Mouse (Mus musculus) CH12.LX (cell line): Measurements from ENCODE around the gene Olfr195. TPM values are rescaled to one million over a fixed set of nuclear protein-coding genes. Genes with fewer than 3 reads are reported as not detected.

ENCODE experiments used
- DNase-seq: peaks from one replicate; pipeline ENCODE4 v3.0.0-alpha.2; 2013; ENCODE audit errors: extremely low read depth
- H3K27ac ChIP-seq: 2 replicates; pipeline ENCODE4 v1.5.1; 2012; ENCODE audit warnings: low read depth, mild to moderate bottlenecking, control low read depth, moderate library complexity; ENCODE audit not compliant: insufficient read depth
- H3K27me3 ChIP-seq: replicated peaks from 2 replicates; pipeline ENCODE3; 2012; ENCODE audit warnings: inconsistent platforms
- H3K36me3 ChIP-seq, 2 experiments: replicated peaks in 1 of 2; 2 replicates each; pipeline versions ENCODE3 to v1.6.1; 2012; ENCODE audit warnings: inconsistent platforms in 1 of 2, low read length in 1 of 2, mild to moderate bottlenecking in 1 of 2, mixed read lengths in 1 of 2, moderate library complexity in 1 of 2; ENCODE audit not compliant: control insufficient read depth in 1 of 2, insufficient read depth in 1 of 2
- H3K4me1 ChIP-seq, 2 experiments: 2 replicates each; pipeline ENCODE4 v1.6.1; 2012; ENCODE audit warnings: inconsistent platforms in 1 of 2, moderate library complexity in 1 of 2; ENCODE audit not compliant: insufficient read depth in 2 of 2, control insufficient read depth in 1 of 2
- H3K4me2 ChIP-seq: 2 replicates; pipeline ENCODE4 v1.6.1; 2012; ENCODE audit warnings: low read depth, mild to moderate bottlenecking, control low read depth; ENCODE audit not compliant: poor library complexity, insufficient read depth, severe bottlenecking
- H3K4me3 ChIP-seq, 3 experiments: fragments of 150-350 bp in 1 of 3; sonication (generic) in 1 of 3; replicated peaks in 1 of 3; 2 replicates each; pipeline versions ENCODE3 to v1.5.1; 2011 to 2012; ENCODE audit warnings: low read depth in 2 of 3, low read length in 2 of 3, mild to moderate bottlenecking in 2 of 3, moderate library complexity in 2 of 3, control low read depth in 1 of 3, improper control_type of control experiment in 1 of 3, inconsistent platforms in 1 of 3, mixed read lengths in 1 of 3; ENCODE audit not compliant: poor library complexity in 1 of 3
- H3K79me2 ChIP-seq: replicated peaks from 2 replicates; pipeline ENCODE4 v1.6.1; 2012; ENCODE audit warnings: mild to moderate bottlenecking, moderate library complexity; ENCODE audit not compliant: control insufficient read depth, poor library complexity, insufficient read depth, severe bottlenecking; ENCODE audit errors: extremely low read depth
- H3K9ac ChIP-seq: 2 replicates; pipeline ENCODE4 v1.6.1; 2012; ENCODE audit warnings: low read depth, mild to moderate bottlenecking, control low read depth, moderate library complexity; ENCODE audit not compliant: insufficient read depth
- H3K9me3 ChIP-seq: replicated peaks from 2 replicates; pipeline ENCODE3; 2012; ENCODE audit warnings: low read length, inconsistent platforms, mixed read lengths
- CHD1 ChIP-seq: IDR thresholded peaks from 2 replicates; pipeline ENCODE4 v1.6.1; 2012; ENCODE audit warnings: low read depth, low read length, improper control_type of control experiment, inconsistent platforms
- EP300 ChIP-seq: IDR thresholded peaks from 2 replicates; pipeline ENCODE4 v1.6.1; 2011; ENCODE audit warnings: low read length, improper control_type of control experiment
- GABPA ChIP-seq: IDR thresholded peaks from 2 replicates; pipeline ENCODE4 v1.6.1; 2012; ENCODE audit warnings: low read depth, low read length, improper control_type of control experiment, inconsistent platforms; ENCODE audit not compliant: insufficient replicate concordance
- IRF4 ChIP-seq: IDR thresholded peaks from 2 replicates; pipeline ENCODE4 v1.6.1; 2014; ENCODE audit warnings: low read depth, mild to moderate bottlenecking, inconsistent platforms, low read length, improper control_type of control experiment
- JUN ChIP-seq: IDR thresholded peaks from 2 replicates; pipeline ENCODE4 v1.6.1; 2011; ENCODE audit warnings: low read depth, mild to moderate bottlenecking, low read length, improper control_type of control experiment, moderate library complexity; ENCODE audit not compliant: insufficient read depth
- MAX ChIP-seq: IDR thresholded peaks from 2 replicates; pipeline ENCODE4 v1.6.1; 2011; ENCODE audit warnings: low read length, improper control_type of control experiment
- MAZ ChIP-seq: IDR thresholded peaks from 2 replicates; pipeline ENCODE4 v1.6.1; 2012; ENCODE audit warnings: low read depth, mild to moderate bottlenecking, inconsistent platforms, low read length, improper control_type of control experiment, moderate library complexity
- MXI1 ChIP-seq: IDR thresholded peaks from 2 replicates; pipeline ENCODE4 v1.6.1; 2011; ENCODE audit warnings: mild to moderate bottlenecking, low read depth, low read length, improper control_type of control experiment
- NRF1 ChIP-seq: IDR thresholded peaks from 2 replicates; pipeline ENCODE4 v1.6.1; 2014; ENCODE audit warnings: low read depth, mild to moderate bottlenecking, inconsistent platforms, low read length, improper control_type of control experiment, moderate library complexity
- PAX5 ChIP-seq: IDR thresholded peaks from 2 replicates; pipeline ENCODE4 v1.6.1; 2012; ENCODE audit warnings: low read length, inconsistent platforms, mixed read lengths
- RAD21 ChIP-seq: IDR thresholded peaks from 2 replicates; pipeline ENCODE4 v1.6.1; 2011; ENCODE audit warnings: low read depth, mild to moderate bottlenecking, low read length, improper control_type of control experiment, moderate library complexity
- RCOR1 ChIP-seq: conservative IDR thresholded peaks from 2 replicates; pipeline ENCODE4 v1.6.1; 2012; ENCODE audit warnings: low read depth, mild to moderate bottlenecking, inconsistent platforms, low read length, improper control_type of control experiment
- TCF12 ChIP-seq: IDR thresholded peaks from 2 replicates; pipeline ENCODE4 v1.6.1; 2014; ENCODE audit warnings: low read depth, mild to moderate bottlenecking, inconsistent platforms, low read length, improper control_type of control experiment
- ZC3H11A ChIP-seq: IDR thresholded peaks from 2 replicates; pipeline ENCODE4 v1.6.1; 2012; ENCODE audit warnings: low read depth, mild to moderate bottlenecking, inconsistent platforms, low read length, improper control_type of control experiment
- dilution Hi-C: fragments of 300-500 bp; cut with MboI; formaldehyde crosslinking; loops from 2 replicates; pipeline ENCODE4 v1.14.3; 2020; ENCODE audit warnings: low sequenced_read_pairs; ENCODE audit not compliant: extremely low pct_unique_long_range_greater_than_20kb, extremely low pct_ligation_motif_present
- in situ Hi-C: fragments of 300-500 bp; cut with MboI; formaldehyde crosslinking; loops from 3 replicates; pipeline ENCODE4 v1.14.3; 2019; ENCODE audit warnings: low sequenced_read_pairs, low pct_ligation_motif_present, low pct_unique_long_range_greater_than_20kb, mixed read lengths
- polyA plus RNA-seq: library from polyadenylated mRNA; unstranded; fragments of >175 nt; gene quantifications from 2 replicates; pipeline ENCODE4 v1.2.1, GENCODE M21; 2012; ENCODE audit warnings: low read depth; ENCODE audit not compliant: insufficient read length
- total RNA-seq, 2 experiments: library from RNA; depleted of rRNA; stranded (reverse); fragments of 300-350 nt in 1 of 2; fragments of >200 nt in 1 of 2; gene quantifications; 2 replicates each; pipeline ENCODE4 v1.2.3; 2012 to 2014

Olfr195 gene
- total and polyA plus RNA-seq, 3 experiments: not detected

DNA sequence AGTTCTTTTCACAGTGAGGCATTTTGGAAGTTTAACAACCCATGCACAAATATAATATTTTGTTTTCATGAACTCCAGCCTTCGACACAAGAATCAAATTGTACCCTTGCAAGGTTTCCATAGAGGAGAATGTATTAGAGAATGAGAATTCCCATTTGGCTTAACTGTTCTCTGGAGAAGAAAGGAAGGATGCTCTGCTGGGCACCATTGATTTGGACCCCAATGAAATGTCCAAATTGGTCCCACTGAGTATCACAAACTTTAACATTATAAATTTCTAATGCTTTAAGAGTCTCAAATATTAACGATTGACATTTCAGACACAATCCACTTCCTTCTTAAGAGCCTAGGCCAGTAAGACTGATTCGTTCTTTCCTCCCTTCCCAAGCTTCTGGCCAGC lies 23.5 kb downstream of the Olfr195 start, which contains the start of gene Olfr196:
TSS of gene Olfr196 (minus strand) at position 101 of the 400 bp plus-strand sequence.
- H3K4me2 ChIP-seq: no peak within 1 kb of the TSS
- dilution Hi-C loops: no loop called here
- H3K27ac ChIP-seq: no peak within 1 kb of the TSS
- no peak within 1 kb of the TSS for H3K4me3 ChIP-seq
- H3K27me3 ChIP-seq: no peaks in the 10 kb centered on the region
- no peaks in the 10 kb centered on the region for H3K79me2 ChIP-seq
- no peak for TF ChIP-seq RAD21
- TF ChIP-seq CHD1: no peak
- TF ChIP-seq RCOR1: no peak
- TF ChIP-seq PAX5: no peak
- TF ChIP-seq IRF4: no peak
- TF ChIP-seq MAX: no peak
- no peak for TF ChIP-seq MAZ
- TF ChIP-seq EP300: no peak
- no peak for TF ChIP-seq MXI1
- no peak for TF ChIP-seq ZC3H11A
- no peak for TF ChIP-seq NRF1
- TF ChIP-seq JUN: no peak
- TF ChIP-seq GABPA: no peak
- TF ChIP-seq TCF12: no peak
- H3K36me3 ChIP-seq: no peaks in the 10 kb centered on the region
- no peak within 1 kb of the TSS for H3K9ac ChIP-seq
- no peak for DNase-seq
- no peaks in the 10 kb centered on the region for H3K9me3 ChIP-seq
- H3K4me1 ChIP-seq: no peaks in the 10 kb centered on the region
- in situ Hi-C loops: no loop called here

Other genes starting within 250 kb of the Olfr195 start
- gene Olfr181, start 218.3 kb upstream of the Olfr195 start, total RNA-seq (2012; rRNA removed): not detected in 2 replicates
- not detected in 2 replicates for gene Olfr181, start 218.3 kb upstream of the Olfr195 start, total RNA-seq (2014; rRNA removed)
- not detected in 2 replicates for gene Olfr181, start 218.3 kb upstream of the Olfr195 start, polyA plus RNA-seq
- gene Olfr180, start 217.7 kb upstream of the Olfr195 start, total RNA-seq (2012; rRNA removed): not detected in 2 replicates
- gene Olfr180, start 217.7 kb upstream of the Olfr195 start, total RNA-seq (2014; rRNA removed): not detected in 2 replicates
- gene Olfr180, start 217.7 kb upstream of the Olfr195 start, polyA plus RNA-seq: not detected in 2 replicates
- not detected in 2 replicates for gene Olfr183, start 151.7 kb upstream of the Olfr195 start, total RNA-seq (2012; rRNA removed)
- not detected in 2 replicates for gene Olfr183, start 151.7 kb upstream of the Olfr195 start, total RNA-seq (2014; rRNA removed)
- gene Olfr183, start 151.7 kb upstream of the Olfr195 start, polyA plus RNA-seq: not detected in 2 replicates
- gene Olfr186, start 116.8 kb upstream of the Olfr195 start, total RNA-seq (2012; rRNA removed): not detected in 2 replicates
- not detected in 2 replicates for gene Olfr186, start 116.8 kb upstream of the Olfr195 start, total RNA-seq (2014; rRNA removed)
- gene Olfr186, start 116.8 kb upstream of the Olfr195 start, polyA plus RNA-seq: not detected in 2 replicates
- not detected in 2 replicates for gene Olfr187, start 107.3 kb upstream of the Olfr195 start, total RNA-seq (2012; rRNA removed)
- gene Olfr187, start 107.3 kb upstream of the Olfr195 start, total RNA-seq (2014; rRNA removed): not detected in 2 replicates
- gene Olfr187, start 107.3 kb upstream of the Olfr195 start, polyA plus RNA-seq: not detected in 2 replicates
- gene Olfr190, start 69.0 kb upstream of the Olfr195 start, total RNA-seq (2012; rRNA removed): not detected in 2 replicates
- gene Olfr190, start 69.0 kb upstream of the Olfr195 start, total RNA-seq (2014; rRNA removed): not detected in 2 replicates
- not detected in 2 replicates for gene Olfr190, start 69.0 kb upstream of the Olfr195 start, polyA plus RNA-seq
- gene Olfr191, start 57.2 kb upstream of the Olfr195 start, total RNA-seq (2012; rRNA removed): not detected in 2 replicates
- gene Olfr191, start 57.2 kb upstream of the Olfr195 start, total RNA-seq (2014; rRNA removed): not detected in 2 replicates
- not detected in 2 replicates for gene Olfr191, start 57.2 kb upstream of the Olfr195 start, polyA plus RNA-seq
- not detected in 2 replicates for gene Olfr193, start 35.2 kb upstream of the Olfr195 start, total RNA-seq (2012; rRNA removed)
- not detected in 2 replicates for gene Olfr193, start 35.2 kb upstream of the Olfr195 start, total RNA-seq (2014; rRNA removed)
- gene Olfr193, start 35.2 kb upstream of the Olfr195 start, polyA plus RNA-seq: not detected in 2 replicates
- not detected in 2 replicates for gene Olfr194, start 26.0 kb upstream of the Olfr195 start, total RNA-seq (2012; rRNA removed)
- gene Olfr194, start 26.0 kb upstream of the Olfr195 start, total RNA-seq (2014; rRNA removed): not detected in 2 replicates
- gene Olfr194, start 26.0 kb upstream of the Olfr195 start, polyA plus RNA-seq: not detected in 2 replicates
- gene Olfr196, start 23.4 kb downstream of the Olfr195 start, total RNA-seq (2012; rRNA removed): not detected in 2 replicates
- not detected in 2 replicates for gene Olfr196, start 23.4 kb downstream of the Olfr195 start, total RNA-seq (2014; rRNA removed)
- gene Olfr196, start 23.4 kb downstream of the Olfr195 start, polyA plus RNA-seq: not detected in 2 replicates
- gene Olfr198, start 56.5 kb downstream of the Olfr195 start, total RNA-seq (2012; rRNA removed): not detected in 2 replicates
- not detected in 2 replicates for gene Olfr198, start 56.5 kb downstream of the Olfr195 start, total RNA-seq (2014; rRNA removed)
- gene Olfr198, start 56.5 kb downstream of the Olfr195 start, polyA plus RNA-seq: not detected in 2 replicates
- gene Olfr199, start 72.7 kb downstream of the Olfr195 start, total RNA-seq (2012; rRNA removed): not detected in 2 replicates
- gene Olfr199, start 72.7 kb downstream of the Olfr195 start, total RNA-seq (2014; rRNA removed): not detected in 2 replicates
- not detected in 2 replicates for gene Olfr199, start 72.7 kb downstream of the Olfr195 start, polyA plus RNA-seq
- gene Olfr201, start 125.6 kb downstream of the Olfr195 start, total RNA-seq (2012; rRNA removed): not detected in 2 replicates
- not detected in 2 replicates for gene Olfr201, start 125.6 kb downstream of the Olfr195 start, total RNA-seq (2014; rRNA removed)
- gene Olfr201, start 125.6 kb downstream of the Olfr195 start, polyA plus RNA-seq: not detected in 2 replicates
- not detected in 2 replicates for gene Olfr202, start 139.7 kb downstream of the Olfr195 start, total RNA-seq (2012; rRNA removed)
- gene Olfr202, start 139.7 kb downstream of the Olfr195 start, total RNA-seq (2014; rRNA removed): not detected in 2 replicates
- not detected in 2 replicates for gene Olfr202, start 139.7 kb downstream of the Olfr195 start, polyA plus RNA-seq
- gene Olfr203, start 151.8 kb downstream of the Olfr195 start, total RNA-seq (2012; rRNA removed): not detected in 2 replicates
- gene Olfr203, start 151.8 kb downstream of the Olfr195 start, total RNA-seq (2014; rRNA removed): not detected in 2 replicates
- not detected in 2 replicates for gene Olfr203, start 151.8 kb downstream of the Olfr195 start, polyA plus RNA-seq
- not detected in 2 replicates for gene Olfr204, start 171.2 kb downstream of the Olfr195 start, total RNA-seq (2012; rRNA removed)
- not detected in 2 replicates for gene Olfr204, start 171.2 kb downstream of the Olfr195 start, total RNA-seq (2014; rRNA removed)
- not detected in 2 replicates for gene Olfr204, start 171.2 kb downstream of the Olfr195 start, polyA plus RNA-seq
- gene Olfr205, start 184.1 kb downstream of the Olfr195 start, total RNA-seq (2012; rRNA removed): not detected in 2 replicates
- not detected in 2 replicates for gene Olfr205, start 184.1 kb downstream of the Olfr195 start, total RNA-seq (2014; rRNA removed)
- not detected in 2 replicates for gene Olfr205, start 184.1 kb downstream of the Olfr195 start, polyA plus RNA-seq
- gene Olfr206, start 202.2 kb downstream of the Olfr195 start, total RNA-seq (2012; rRNA removed): not detected in 2 replicates
- not detected in 2 replicates for gene Olfr206, start 202.2 kb downstream of the Olfr195 start, total RNA-seq (2014; rRNA removed)
- gene Olfr206, start 202.2 kb downstream of the Olfr195 start, polyA plus RNA-seq: not detected in 2 replicates
- not detected in 2 replicates for gene Olfr209, start 216.9 kb downstream of the Olfr195 start, total RNA-seq (2012; rRNA removed)
- gene Olfr209, start 216.9 kb downstream of the Olfr195 start, total RNA-seq (2014; rRNA removed): not detected in 2 replicates
- gene Olfr209, start 216.9 kb downstream of the Olfr195 start, polyA plus RNA-seq: not detected in 2 replicates